Mouse (Mus musculus) thymus, adult 2 months (tissue): ENCODE data around the gene 1700086D15Rik.

Source experiments
- CTCF ChIP-seq: fragments of 200-500 bp; IDR thresholded peaks from 2 replicates; pipeline ENCODE4 v1.5.1; 2012; ENCODE audit warnings: mild to moderate bottlenecking, control low read depth, low read length, moderate library complexity, borderline replicate concordance; ENCODE audit not compliant: control insufficient read depth, poor library complexity, insufficient read depth; ENCODE audit errors: extremely low read depth
- POLR2A ChIP-seq: fragments of 200-500 bp; IDR thresholded peaks from 2 replicates; pipeline ENCODE4 v1.6.1; 2012; ENCODE audit warnings: mild to moderate bottlenecking, low read length, control low read depth, moderate library complexity; ENCODE audit not compliant: control insufficient read depth, poor library complexity, insufficient read depth; ENCODE audit errors: extremely low read depth

- TF ChIP-seq CTCF (no peak), POLR2A (no peak)
Measured at GRCm38 (mm10) chr11:65162767-65163120, 3.1 kb upstream of the 1700086D15Rik start, which contains the start of gene Arhgap44.
